Mouse (Mus musculus): Measurements from ENCODE around the gene Slc25a12.

DNA sequence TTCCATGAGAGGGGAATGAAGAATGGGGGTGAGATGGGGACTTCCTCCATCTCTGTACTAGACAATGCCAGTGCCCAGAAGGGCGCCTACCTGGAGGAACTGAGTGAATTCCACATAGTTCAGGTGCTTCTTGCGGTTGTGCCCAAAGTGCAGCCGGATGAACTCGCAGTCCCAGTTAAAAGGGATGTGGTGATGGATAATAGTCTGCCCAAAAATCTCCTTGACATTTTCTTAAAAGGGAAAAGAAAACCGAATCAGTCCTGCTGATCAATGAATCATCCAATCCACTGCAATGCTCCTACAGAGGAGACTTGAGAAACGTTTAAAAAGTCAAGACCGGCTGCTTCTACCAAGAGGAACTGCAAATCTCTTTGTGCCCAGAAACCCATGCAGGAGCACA lies 43.7 kb downstream of the Slc25a12 start:
- TF ChIP-seq POLR2A (IDR thresholded peaks at IDR 0.05; ENCODE audit: insufficient read length, low read depth), result no peak
- TF ChIP-seq MYOD1 (IDR thresholded peaks at IDR 0.05; ENCODE audit: control insufficient read depth in 1 of 3, insufficient read length in 2 of 3, low read depth in 2 of 3), result no peak
- TF ChIP-seq MAX (IDR thresholded peaks at IDR 0.05; ENCODE audit: low read depth), result no peak
- TF ChIP-seq CEBPB (IDR thresholded peaks at IDR 0.05; ENCODE audit: insufficient read depth, poor library complexity, severe bottlenecking), result no peak
- no peak for TF ChIP-seq USF1 (IDR thresholded peaks at IDR 0.05; ENCODE audit: low read depth)
- no peak for TF ChIP-seq SRF (IDR thresholded peaks at IDR 0.05; ENCODE audit: control insufficient read depth, insufficient read length, low read depth)
- TF ChIP-seq E2F4 (IDR thresholded peaks at IDR 0.05; ENCODE audit: insufficient read depth), result no peak
- no peak for TF ChIP-seq TCF12 (IDR thresholded peaks at IDR 0.05; ENCODE audit: insufficient read depth, poor library complexity, severe bottlenecking)
- no peak for TF ChIP-seq MYOG (IDR thresholded peaks at IDR 0.05; ENCODE audit: control insufficient read depth in 1 of 3, insufficient read depth in 1 of 3, insufficient read length in 2 of 3, low read depth in 2 of 3)
